Mouse (Mus musculus) forebrain, embryonic 11.5 days (tissue): ENCODE measurements around the gene Slc50a1. TPM values are rescaled to one million over a fixed set of nuclear protein-coding genes. Genes with fewer than 3 reads are reported as not detected.

ENCODE experiments used
- ATAC-seq: fragments of 200-750 bp; cut with Nextera tagmentation; replicated peaks from 2 replicates; pipeline ENCODE4 v1.8.0; 2017; ENCODE audit warnings: moderate TSS enrichment; ENCODE audit not compliant: low FRiP score
- DNase-seq: peaks from one replicate; pipeline ENCODE4 v3.0.0-alpha.2; 2017; ENCODE audit warnings: low spot score
- H3K27ac ChIP-seq: fragments of 300-500 bp; sonication (generic); 2 replicates; pipeline ENCODE4 v1.5.1; 2014; ENCODE audit warnings: low read depth, low read length
- H3K27me3 ChIP-seq: fragments of 300-500 bp; sonication (generic); 2 replicates; pipeline ENCODE4 v1.6.1; 2014; ENCODE audit warnings: mild to moderate bottlenecking, low read length, mixed read lengths; ENCODE audit not compliant: control insufficient read depth, insufficient read depth
- H3K36me3 ChIP-seq: fragments of 300-500 bp; sonication (generic); 2 replicates; pipeline ENCODE4 v1.6.1; 2014; ENCODE audit warnings: mild to moderate bottlenecking, low read length, moderate library complexity, mixed read lengths; ENCODE audit not compliant: control insufficient read depth, insufficient read depth
- H3K4me1 ChIP-seq: fragments of 300-500 bp; sonication (generic); replicated peaks from 2 replicates; pipeline ENCODE4 v1.6.1; 2014; ENCODE audit warnings: low read length, mixed read lengths; ENCODE audit not compliant: control insufficient read depth, insufficient read depth
- H3K4me2 ChIP-seq: fragments of 300-500 bp; sonication (generic); 2 replicates; pipeline ENCODE4 v1.6.1; 2014; ENCODE audit warnings: low read depth, mild to moderate bottlenecking, low read length, moderate library complexity, mixed read lengths; ENCODE audit not compliant: severe bottlenecking
- H3K4me3 ChIP-seq: fragments of 300-500 bp; sonication (generic); 2 replicates; pipeline ENCODE4 v1.5.1; 2014; ENCODE audit warnings: low read depth, low read length
- H3K9ac ChIP-seq: fragments of 300-500 bp; sonication (generic); 2 replicates; pipeline ENCODE4 v1.6.1; 2014; ENCODE audit warnings: low read length
- H3K9me3 ChIP-seq: fragments of 300-500 bp; sonication (generic); 2 replicates; pipeline ENCODE4 v1.6.1; 2016; ENCODE audit warnings: low read length, mixed read lengths; ENCODE audit not compliant: control insufficient read depth
- WGBS: fragments of 180-500 bp; shearing (Covaris S2); extraction: QIAGEN DNeasy Blood & Tissue Kit; methylation state at CpG from one replicate; pipeline ENCODE4 v1.1.7; 2014; 5-methylcytosine and 5-hydroxymethylcytosine counted together
- polyA plus RNA-seq: library from polyadenylated mRNA; unstranded; fragments of >200 nt; fragmentation: Nextera tagmentation; extraction: Ambion mirVana; gene quantifications from 2 replicates; pipeline ENCODE4 v1.2.1, GENCODE M21; 2014

Slc50a1 gene
- polyA plus RNA-seq, 1 experiment from 2014 or later, result 28.4 TPM

- no peaks in the 10 kb centered on the region for H3K9me3 ChIP-seq
- no peaks in the 10 kb centered on the region for H3K4me1 ChIP-seq
- no peak overlapping the region for H3K9ac ChIP-seq
- H3K27ac ChIP-seq, result no peak overlapping the region
- no peak overlapping the region for H3K4me2 ChIP-seq
- ATAC-seq, result no peak
- H3K36me3 ChIP-seq, result no peaks in the 10 kb centered on the region
- H3K4me3 ChIP-seq, result no peak overlapping the region
- DNase-seq, result no peak
- no peaks in the 10 kb centered on the region for H3K27me3 ChIP-seq
- 82% methylated on average over 10 of the region's 10 CpGs for WGBS
Measured at GRCm38 (mm10) chr3:89291874-89292273, 21.5 kb upstream of the Slc50a1 start.

DNA sequence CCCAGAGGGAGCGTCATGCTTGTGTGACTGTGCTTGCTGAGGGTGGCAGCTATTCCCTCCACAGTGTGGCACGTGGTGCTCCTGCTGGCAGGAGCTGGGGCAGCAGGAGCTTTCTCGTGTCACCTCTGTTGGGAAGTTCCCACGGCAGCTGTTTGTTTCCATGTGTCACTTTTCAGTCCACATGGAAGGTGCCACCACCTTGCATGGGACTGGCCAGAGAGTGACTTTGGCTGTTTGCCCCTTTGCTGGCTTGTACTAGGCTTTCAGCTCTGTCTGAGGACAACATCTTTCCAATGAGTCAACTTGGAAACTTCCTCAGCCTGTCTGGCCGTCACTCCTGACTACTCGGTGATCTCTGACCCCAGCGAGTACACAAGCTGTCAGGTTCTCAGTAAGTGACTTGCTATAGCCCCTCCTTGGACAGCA lies 18.1 kb upstream of the Slc50a1 start:
- no peaks in the 10 kb centered on the region for H3K36me3 ChIP-seq
- H3K4me3 ChIP-seq, result no peak overlapping the region
- no peak overlapping the region for H3K27ac ChIP-seq
- H3K9me3 ChIP-seq, result no peaks in the 10 kb centered on the region
- no peaks in the 10 kb centered on the region for H3K4me1 ChIP-seq
- DNase-seq, result no peak
- H3K4me2 ChIP-seq, result no peak overlapping the region
- H3K9ac ChIP-seq, result no peak overlapping the region
- H3K27me3 ChIP-seq, result no peaks in the 10 kb centered on the region
- no peak for ATAC-seq
- WGBS, result 63% methylated on average over 7 of the region's 7 CpGs

DNA sequence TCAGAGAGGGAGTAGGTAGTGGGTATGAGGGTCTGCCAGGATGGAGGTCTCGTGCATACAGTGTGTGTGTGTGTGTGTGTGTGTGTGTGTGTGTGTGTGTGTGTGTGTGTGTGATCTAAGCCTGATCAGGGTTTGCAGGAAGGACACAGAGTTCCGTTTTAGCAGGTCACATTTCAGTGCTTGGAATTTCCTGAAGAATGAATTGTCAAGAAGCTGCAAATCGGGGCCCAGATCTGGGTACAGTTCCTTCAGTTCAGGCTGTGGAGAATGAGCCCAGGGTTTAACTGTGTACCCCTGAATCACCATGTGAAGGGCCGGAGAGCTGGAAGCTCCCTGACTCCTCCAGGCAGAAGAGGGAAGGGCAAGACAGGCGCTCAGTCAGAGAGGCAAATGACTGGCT lies 16.9 kb upstream of the Slc50a1 start:
- H3K9me3 ChIP-seq, result no peaks in the 10 kb centered on the region
- H3K4me3 ChIP-seq, result no peak overlapping the region
- H3K36me3 ChIP-seq, result no peaks in the 10 kb centered on the region
- 59% methylated on average over 5 of the region's 5 CpGs for WGBS
- DNase-seq, result no peak
- H3K27me3 ChIP-seq, result no peaks in the 10 kb centered on the region
- ATAC-seq, result no peak
- H3K4me1 ChIP-seq, result no peaks in the 10 kb centered on the region
- H3K4me2 ChIP-seq, result no peak overlapping the region
- H3K9ac ChIP-seq, result no peak overlapping the region
- no peak overlapping the region for H3K27ac ChIP-seq

- peaks cover 11% of the 10 kb centered on the region for H3K27me3 ChIP-seq
- peaks cover 6% of the 10 kb centered on the region for H3K4me1 ChIP-seq
- H3K9me3 ChIP-seq, result no peaks in the 10 kb centered on the region
- WGBS, result 50% methylated on average over 2 of the region's 2 CpGs
- no peak overlapping the region for H3K27ac ChIP-seq
- ATAC-seq (no peak), DNase-seq (no peak)
- H3K4me3 ChIP-seq, result no peak overlapping the region
- no peaks in the 10 kb centered on the region for H3K36me3 ChIP-seq
- H3K9ac ChIP-seq, result no peak overlapping the region
- no peak overlapping the region for H3K4me2 ChIP-seq
Measured at GRCm38 (mm10) chr3:89285526-89285925, 15.2 kb upstream of the Slc50a1 start.

DNA sequence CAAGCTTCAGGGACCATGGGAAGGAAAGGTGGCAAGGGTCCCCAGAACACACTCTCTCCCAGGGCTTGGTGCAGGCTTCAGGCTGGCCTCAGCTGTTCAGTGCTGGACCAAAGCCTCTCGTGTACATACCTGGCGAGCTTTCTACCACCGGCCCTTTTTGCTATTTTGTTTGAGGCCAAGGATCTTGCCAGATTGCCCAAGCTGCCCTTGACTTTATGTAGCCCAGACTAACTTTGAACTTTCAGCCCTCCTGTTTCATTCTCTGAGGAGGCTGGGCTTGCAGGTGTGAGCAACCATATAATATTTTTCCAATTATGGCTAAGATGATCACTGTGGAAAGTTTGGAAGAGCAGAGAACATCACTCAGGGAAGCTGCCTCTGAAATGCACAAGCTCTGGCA lies 13.9 kb upstream of the Slc50a1 start:
- H3K27me3 ChIP-seq, result peaks cover 16% of the 10 kb centered on the region
- no peak for DNase-seq
- WGBS, result 91% methylated on average over 3 of the region's 3 CpGs

GRCm38 (mm10) chr3:89282291-89282643 lies 11.9 kb upstream of the Slc50a1 start:
- Histone ChIP-seq H3K4me1 (peaks cover 17% of the 10 kb centered on the region), H3K4me3 (no peak overlapping the region), H3K27ac (no peak overlapping the region), H3K36me3 (no peaks in the 10 kb centered on the region), H3K9me3 (no peaks in the 10 kb centered on the region), H3K27me3 (peaks cover 28% of the 10 kb centered on the region), H3K4me2 (no peak overlapping the region), H3K9ac (no peak overlapping the region)
- no peak for DNase-seq
- 26% methylated on average over 4 of the region's 4 CpGs for WGBS
- no peak for ATAC-seq

More for the DNA sequence above, 13.9 kb upstream of the Slc50a1 start:
- H3K4me2 ChIP-seq, result no peak overlapping the region
- peaks cover 14% of the 10 kb centered on the region for H3K4me1 ChIP-seq
- H3K36me3 ChIP-seq, result no peaks in the 10 kb centered on the region
- no peak for ATAC-seq
- H3K4me3 ChIP-seq, result no peak overlapping the region
- no peak overlapping the region for H3K9ac ChIP-seq
- no peak overlapping the region for H3K27ac ChIP-seq
- no peaks in the 10 kb centered on the region for H3K9me3 ChIP-seq

GRCm38 (mm10) chr3:89281579-89282290 lies 11.4 kb upstream of the Slc50a1 start:
- Histone ChIP-seq H3K4me3 (peak overlapping the region; percentile 36), H3K27ac (no peak overlapping the region), H3K4me2 (peak overlapping the region; percentile 90), H3K27me3 (peaks cover 28% of the 10 kb centered on the region), H3K9me3 (no peaks in the 10 kb centered on the region), H3K4me1 (peaks cover 17% of the 10 kb centered on the region), H3K36me3 (no peaks in the 10 kb centered on the region), H3K9ac (peak overlapping the region; percentile 59; the same call in 1 of the 2 replicates)
- DNase-seq (peak; percentile 90), ATAC-seq (0 out of 2 replicates have a peak, but pooled peaks have one; percentile 32)
- 10% methylated on average over 20 of the region's 20 CpGs for WGBS

- WGBS, result under 1% methylated on average over 52 of the region's 52 CpGs
- peak; percentile 33 for ATAC-seq
- no peaks in the 10 kb centered on the region for H3K36me3 ChIP-seq
- peaks cover 30% of the 10 kb centered on the region for H3K27me3 ChIP-seq
- H3K9ac ChIP-seq, result peak within 1 kb of the TSS; percentile 59
- DNase-seq, result peak; percentile 73
- peaks cover 17% of the 10 kb centered on the region for H3K4me1 ChIP-seq
- no peak within 1 kb of the TSS for H3K27ac ChIP-seq
- no peaks in the 10 kb centered on the region for H3K9me3 ChIP-seq
- H3K4me3 ChIP-seq, result peak within 1 kb of the TSS; percentile 36
- H3K4me2 ChIP-seq, result peak within 1 kb of the TSS; percentile 90
Measured at GRCm38 (mm10) chr3:89280606-89281511, 10.5 kb upstream of the Slc50a1 start, which contains the start of gene Efna1. TSS of gene Efna1 (minus strand) at chr3:89281142.
